Mouse (Mus musculus) E14TG2a.4 (cell line): ENCODE measurements at regions not wholly inside any gene's neighbourhood (a gene's known extent, or its start where the extent isn't known, plus 50 kb on each side); places are given as distances from the start of the nearest gene placed in this dataset.

ENCODE experiments used
- CTCF ChIP-seq: conservative IDR thresholded peaks from 2 replicates; pipeline ENCODE4 v1.5.1; 2014; ENCODE audit warnings: low read length
- NANOG ChIP-seq: IDR thresholded peaks from 2 replicates; pipeline ENCODE4 v1.6.1; 2014; ENCODE audit warnings: borderline replicate concordance, low read length, mixed read lengths
- POU5F1 ChIP-seq: IDR thresholded peaks from 2 replicates; pipeline ENCODE4 v1.6.1; 2014; ENCODE audit warnings: low read length, borderline replicate concordance

DNA sequence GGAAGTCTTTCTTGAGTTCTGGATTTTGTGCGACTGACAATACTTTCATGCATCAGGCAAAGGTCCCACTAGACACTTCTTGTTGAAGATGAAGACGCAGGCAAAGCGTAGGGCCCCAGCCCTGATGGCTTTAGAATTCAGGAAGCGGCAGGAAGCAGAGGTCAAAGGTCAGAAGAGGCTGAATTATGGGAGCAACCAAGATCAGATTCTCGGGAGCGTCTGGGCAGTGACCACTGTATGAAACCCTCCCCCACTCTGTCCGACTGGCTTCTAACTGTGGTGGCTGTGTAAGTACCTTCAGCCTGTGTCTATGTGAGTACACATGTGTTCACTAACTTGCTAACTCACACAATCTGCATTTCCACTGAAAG is 160.9 kb upstream of the Haao start:
- TF ChIP-seq CTCF (no peak), POU5F1 (no peak), NANOG (no peak)
